Mouse (Mus musculus) heart, postnatal 0 days (tissue): ENCODE data around the gene Hus1b. TPM values are rescaled to one million over a fixed set of nuclear protein-coding genes. Genes with fewer than 3 reads are reported as not detected.

Experiments used
- ATAC-seq: fragments of 200-750 bp; cut with Nextera tagmentation; 2 replicates; pipeline ENCODE4 v1.8.0; 2017; ENCODE audit warnings: low read depth, moderate number of reproducible peaks, moderate library complexity; ENCODE audit not compliant: insufficient read depth
- DNase-seq: peaks from one replicate; pipeline ENCODE4 v3.0.0-alpha.2; 2016; ENCODE audit warnings: low spot score
- H3K27ac ChIP-seq: fragments of 300-500 bp; sonication (generic); 2 replicates; pipeline ENCODE4 v1.5.1; 2014; ENCODE audit warnings: low read depth, mild to moderate bottlenecking
- H3K27me3 ChIP-seq: fragments of 300-500 bp; sonication (generic); 2 replicates; pipeline ENCODE4 v1.6.1; 2014; ENCODE audit warnings: low read length, mixed read lengths; ENCODE audit not compliant: control insufficient read depth, insufficient read depth
- H3K36me3 ChIP-seq: fragments of 300-500 bp; sonication (generic); replicated peaks from 2 replicates; pipeline ENCODE4 v1.6.1; 2014; ENCODE audit warnings: low read length, mixed read lengths; ENCODE audit not compliant: control insufficient read depth, insufficient read depth
- H3K4me1 ChIP-seq: fragments of 300-500 bp; sonication (generic); 2 replicates; pipeline ENCODE4 v1.6.1; 2014; ENCODE audit warnings: antibody characterized with exemption; ENCODE audit not compliant: control insufficient read depth, insufficient read depth
- H3K4me2 ChIP-seq: fragments of 300-500 bp; sonication (generic); 2 replicates; pipeline ENCODE4 v1.6.1; 2014; ENCODE audit warnings: low read depth, mild to moderate bottlenecking, low read length, moderate library complexity
- H3K4me3 ChIP-seq: fragments of 300-500 bp; sonication (generic); 2 replicates; pipeline ENCODE4 v1.5.1; 2014; ENCODE audit warnings: low read depth, low read length
- H3K9ac ChIP-seq: fragments of 300-500 bp; sonication (generic); replicated peaks from 2 replicates; pipeline ENCODE4 v1.6.1; 2014; ENCODE audit warnings: low read depth, low read length, mixed read lengths
- H3K9me3 ChIP-seq: fragments of 300-500 bp; sonication (generic); replicated peaks from 2 replicates; pipeline ENCODE4 v1.6.1; 2016; ENCODE audit warnings: low read length; ENCODE audit not compliant: control insufficient read depth
- CTCF ChIP-seq: IDR thresholded peaks from 2 replicates; pipeline ENCODE4 v1.5.1; 2016; ENCODE audit warnings: antibody characterized with exemption, control low read depth, low read depth
- EP300 ChIP-seq: IDR thresholded peaks from 2 replicates; pipeline ENCODE4 v1.6.1; 2016; ENCODE audit warnings: antibody characterized with exemption, low read depth
- WGBS: fragments of 180-500 bp; shearing (Covaris S2); extraction: QIAGEN DNeasy Blood & Tissue Kit; methylation state at CpG from one replicate; pipeline ENCODE4 v1.1.7; 2014; 5-methylcytosine and 5-hydroxymethylcytosine counted together
- polyA plus RNA-seq: library from polyadenylated mRNA; unstranded; fragments of >200 nt; fragmentation: Nextera tagmentation; extraction: Ambion mirVana; gene quantifications from 2 replicates; pipeline ENCODE4 v1.2.1, GENCODE M21; 2015
- total RNA-seq: library from RNA; depleted of rRNA; stranded (reverse); fragments of >200 nt; gene quantifications from 2 replicates; pipeline ENCODE4 v1.2.3, GENCODE M21; 2014; ENCODE audit warnings: low replicate concordance

Hus1b gene
- total and polyA plus RNA-seq, 2 experiments from 2014 or later, result not detected

DNA sequence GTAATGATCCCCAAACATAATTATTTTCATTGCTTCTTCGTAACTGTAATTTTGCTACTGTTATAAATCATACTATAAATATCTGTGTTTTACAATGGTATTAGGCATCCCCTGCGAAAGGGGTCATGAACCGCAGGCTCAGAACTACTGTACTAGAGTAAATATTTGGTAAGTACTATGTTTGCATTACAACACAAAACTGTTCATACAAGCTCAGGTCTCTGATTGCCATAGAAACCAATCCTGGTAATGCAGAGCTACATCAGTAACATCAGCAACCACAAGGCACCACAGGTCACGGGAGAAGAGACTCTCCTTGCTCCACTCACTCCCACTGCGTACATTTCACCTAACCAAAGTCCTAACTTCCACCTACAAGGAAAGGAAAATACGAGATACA is 23.3 kb downstream of the Hus1b start:
- no peak overlapping the region for H3K4me2 ChIP-seq
- H3K4me3 ChIP-seq, result no peak overlapping the region
- ATAC-seq (no peak), DNase-seq (no peak)
- no peaks in the 10 kb centered on the region for H3K9me3 ChIP-seq
- TF ChIP-seq CTCF (no peak), EP300 (no peak)
- H3K9ac ChIP-seq, result no peak overlapping the region
- peaks cover 19% of the 10 kb centered on the region for H3K36me3 ChIP-seq
- H3K27ac ChIP-seq, result no peak overlapping the region
- WGBS, result 91% methylated on average over 6 of the region's 6 CpGs
- no peaks in the 10 kb centered on the region for H3K4me1 ChIP-seq
- no peaks in the 10 kb centered on the region for H3K27me3 ChIP-seq

DNA sequence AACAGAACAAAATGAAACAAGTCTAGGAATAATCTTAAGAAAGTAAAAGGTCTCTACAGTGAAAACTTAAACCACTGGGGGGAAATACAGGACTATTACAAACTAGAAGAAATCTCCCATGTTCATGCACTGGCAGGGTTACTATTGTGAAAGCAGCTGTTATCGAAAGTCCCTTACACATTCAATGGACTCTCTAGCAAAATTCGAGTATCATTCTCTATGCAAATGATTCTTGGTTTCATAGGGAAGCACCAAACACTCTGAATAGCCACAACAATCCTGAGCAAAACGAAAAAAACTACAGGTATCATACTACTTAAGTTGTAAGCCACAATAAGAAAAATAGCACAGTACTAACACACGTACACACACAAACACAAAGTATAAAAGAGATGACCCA is 25.6 kb downstream of the Hus1b start:
- WGBS, result 84% methylated on average over 4 of the region's 4 CpGs
- Histone ChIP-seq H3K27me3 (no peaks in the 10 kb centered on the region), H3K9ac (no peak overlapping the region), H3K4me3 (no peak overlapping the region), H3K36me3 (peaks cover 19% of the 10 kb centered on the region), H3K9me3 (no peaks in the 10 kb centered on the region), H3K27ac (no peak overlapping the region), H3K4me1 (no peaks in the 10 kb centered on the region), H3K4me2 (no peak overlapping the region)
- no peak for ATAC-seq
- DNase-seq, result no peak
- TF ChIP-seq EP300, result no peak
- no peak for TF ChIP-seq CTCF

DNA sequence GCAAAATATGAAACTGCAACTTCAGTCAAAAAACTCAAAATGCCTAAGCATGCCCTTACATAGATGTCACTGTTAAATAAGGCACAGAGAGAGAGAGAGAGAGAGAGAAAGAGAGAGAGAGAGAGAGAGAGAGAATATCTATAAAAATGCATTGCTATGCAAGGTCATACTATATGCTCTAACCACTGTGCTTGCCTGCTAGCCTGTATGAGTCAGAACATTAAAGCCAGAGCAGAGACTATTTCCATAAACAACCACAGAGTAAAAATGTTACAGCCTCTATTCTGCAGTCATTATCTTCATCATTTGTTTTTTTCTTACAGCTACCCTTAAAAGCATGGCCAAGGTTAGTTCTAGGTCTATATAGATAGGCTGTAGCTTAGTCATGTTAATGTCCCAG is 33.8 kb downstream of the Hus1b start:
- H3K9me3 ChIP-seq, result no peaks in the 10 kb centered on the region
- H3K36me3 ChIP-seq, result no peaks in the 10 kb centered on the region
- no peaks in the 10 kb centered on the region for H3K4me1 ChIP-seq
- no peak overlapping the region for H3K4me3 ChIP-seq
- no peak overlapping the region for H3K27ac ChIP-seq
- no peak overlapping the region for H3K9ac ChIP-seq
- TF ChIP-seq CTCF (no peak), EP300 (no peak)
- DNase-seq (no peak), ATAC-seq (no peak)
- no peaks in the 10 kb centered on the region for H3K27me3 ChIP-seq
- H3K4me2 ChIP-seq, result no peak overlapping the region

DNA sequence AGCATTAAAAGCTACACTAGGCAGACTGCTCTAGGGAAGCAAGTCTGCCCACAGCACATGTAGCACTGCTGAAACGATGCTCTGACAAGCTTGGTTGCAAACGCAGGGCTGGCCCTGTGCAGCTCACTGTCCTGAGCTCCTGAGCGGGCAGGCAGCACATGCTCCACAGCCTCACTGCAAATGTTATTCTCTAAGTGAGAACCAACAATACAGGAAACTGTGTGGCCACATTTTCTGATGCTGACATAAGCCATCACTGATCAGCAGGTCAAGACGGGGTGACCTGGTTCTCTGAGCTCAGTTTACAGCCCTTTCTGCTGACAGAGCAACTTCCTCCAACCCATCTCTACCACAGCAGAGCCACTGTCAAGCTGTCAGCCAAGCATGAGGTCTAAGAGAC is 34.5 kb downstream of the Hus1b start:
- Histone ChIP-seq H3K4me1 (no peaks in the 10 kb centered on the region), H3K36me3 (no peaks in the 10 kb centered on the region)
- WGBS, result 24% methylated on average over 4 of the region's 4 CpGs

DNA sequence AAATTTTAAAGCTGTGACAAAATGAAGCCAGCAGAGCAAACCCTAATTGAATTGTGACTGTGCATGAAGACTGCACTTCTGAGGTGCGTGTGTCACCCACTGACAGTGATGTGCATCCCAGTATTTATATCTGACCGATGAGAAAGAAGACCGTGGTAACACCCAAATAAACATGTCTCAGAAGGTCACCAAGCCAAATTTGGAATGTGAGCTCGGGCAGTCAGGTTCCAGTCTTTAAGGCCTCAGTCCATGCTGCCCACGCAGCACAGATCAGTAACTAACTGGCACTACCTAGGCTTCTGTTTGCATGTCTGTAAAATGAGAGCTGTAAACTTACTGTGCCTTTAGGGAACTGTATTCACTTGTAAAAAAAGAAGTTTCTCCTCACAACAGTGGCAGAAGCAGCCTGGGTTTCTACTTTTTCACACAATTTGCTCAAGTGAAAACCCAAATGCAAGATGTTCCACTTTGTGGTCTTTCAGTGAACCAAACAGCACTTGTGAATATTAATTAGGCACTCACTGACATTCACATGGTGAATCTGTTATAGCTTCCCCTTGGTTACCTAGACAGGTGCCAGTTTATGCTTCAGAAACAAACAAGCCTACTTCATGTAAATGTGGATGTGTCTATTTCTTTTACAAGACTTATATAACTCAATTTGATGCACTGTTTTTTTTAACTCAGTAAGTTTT is 35.5 kb downstream of the Hus1b start:
- WGBS, result 69% methylated on average over 5 of the region's 5 CpGs

More for the DNA sequence above, 34.5 kb downstream of the Hus1b start:
- H3K27ac ChIP-seq, result no peak overlapping the region
- H3K9me3 ChIP-seq, result no peaks in the 10 kb centered on the region
- TF ChIP-seq EP300, result no peak
- no peak for TF ChIP-seq CTCF
- H3K9ac ChIP-seq, result no peak overlapping the region
- H3K4me2 ChIP-seq, result no peak overlapping the region
- ATAC-seq, result no peak
- no peak overlapping the region for H3K4me3 ChIP-seq
- no peak for DNase-seq
- no peaks in the 10 kb centered on the region for H3K27me3 ChIP-seq

DNA sequence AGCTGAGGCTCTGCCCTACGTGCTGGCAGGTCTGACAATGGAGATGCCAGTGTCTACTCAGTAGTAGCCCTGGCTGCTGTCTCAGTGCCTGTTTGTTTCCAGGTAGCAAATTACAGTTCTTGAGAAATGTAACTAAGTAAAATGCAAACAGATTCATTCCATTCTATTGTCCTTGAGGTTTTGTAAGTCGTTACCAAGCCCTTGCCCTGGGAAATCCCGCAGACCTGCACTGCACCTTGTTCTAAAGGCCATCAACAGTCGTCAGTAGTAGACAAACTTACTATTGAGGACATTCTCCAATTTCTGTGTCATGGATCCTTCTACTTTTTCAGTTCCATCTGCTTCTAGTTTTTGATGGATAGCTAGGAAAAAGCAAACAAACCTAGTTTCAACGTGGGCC is 36.7 kb downstream of the Hus1b start:
- ATAC-seq, result no peak
- TF ChIP-seq EP300 (no peak), CTCF (no peak)
- WGBS, result 83% methylated on average over 5 of the region's 5 CpGs
- Histone ChIP-seq H3K27ac (no peak overlapping the region), H3K4me1 (no peaks in the 10 kb centered on the region), H3K27me3 (no peaks in the 10 kb centered on the region), H3K36me3 (peaks cover 4% of the 10 kb centered on the region; the same call in 1 of the 2 replicates), H3K9ac (no peak overlapping the region), H3K4me3 (no peak overlapping the region), H3K9me3 (no peaks in the 10 kb centered on the region), H3K4me2 (no peak overlapping the region)
- DNase-seq, result no peak

More for the DNA sequence above, 35.5 kb downstream of the Hus1b start:
- Histone ChIP-seq H3K27me3 (no peaks in the 10 kb centered on the region), H3K4me1 (no peaks in the 10 kb centered on the region), H3K27ac (no peak overlapping the region), H3K4me2 (no peak overlapping the region), H3K9me3 (no peaks in the 10 kb centered on the region), H3K36me3 (no peaks in the 10 kb centered on the region), H3K4me3 (no peak overlapping the region), H3K9ac (no peak overlapping the region)
- no peak for DNase-seq
- no peak for ATAC-seq
- TF ChIP-seq CTCF, result no peak
- no peak for TF ChIP-seq EP300
